ENCODE assay signal across 7 mouse cellular contexts in genomic region chr14:30653943-30654659, GRCm38 (mm10). TPM values are rescaled to one million over a fixed set of nuclear protein-coding genes. Genes with fewer than 3 reads are reported as not detected.
DNase-seq lines count a peak whose midpoint lies in the region; ATAC-seq lines count a peak whose summit lies in the region.

Gene Rft1, plus strand, starts transcription at chr14:30654360.

- H3K9me3 ChIP-seq in intestine, embryonic 15.5 days = no peaks in the 10 kb centered on the region
- H3K9me3 ChIP-seq in midbrain, embryonic 10.5 days (replicated peaks) = no peaks in the 10 kb centered on the region

- peak; percentile 98 for DNase-seq in adrenal gland, adult 2 months
- DNase-seq in embryo, embryonic 11.5 days (ENCODE audit: low read depth, low spot score) = peak; percentile 95
- DNase-seq in gastrocnemius, postnatal 36 days = peak; percentile 97 to 99
- peak; percentile 97 to 98 for DNase-seq in left cerebral cortex, postnatal 25 days (ENCODE audit: low spot score in 2 of 2)
- peak; percentile 99 for DNase-seq in midbrain, embryonic 10.5 days (ENCODE audit: low spot score)
- peak; percentile 100 for DNase-seq in right cerebral cortex, postnatal 4 days

- H3K36me3 ChIP-seq in intestine, embryonic 15.5 days = 0 out of 2 replicates have a peak, but pooled peaks cover 4% of the 10 kb centered on the region
- peaks cover under 1% of the 10 kb centered on the region; the same call in 1 of the 2 replicates for H3K36me3 ChIP-seq in midbrain, embryonic 10.5 days

- 2% methylated on average over 38 of the region's 38 CpGs for WGBS in intestine, embryonic 15.5 days
- 3% methylated on average over 38 of the region's 38 CpGs for WGBS in midbrain, embryonic 10.5 days

- peak within 1 kb of the TSS; percentile 100 for H3K9ac ChIP-seq in intestine, embryonic 15.5 days

- H3K4me1 ChIP-seq in intestine, embryonic 15.5 days (replicated peaks) = no peaks in the 10 kb centered on the region
- peaks cover 5% of the 10 kb centered on the region for H3K4me1 ChIP-seq in midbrain, embryonic 10.5 days

- peak within 1 kb of the TSS; percentile 91 for H3K27ac ChIP-seq in intestine, embryonic 15.5 days
- H3K27ac ChIP-seq in midbrain, embryonic 10.5 days (replicated peaks) = peak within 1 kb of the TSS; percentile 98

- H3K4me3 ChIP-seq in intestine, embryonic 15.5 days (replicated peaks) = peak within 1 kb of the TSS; percentile 94
- H3K4me3 ChIP-seq in midbrain, embryonic 10.5 days = peak within 1 kb of the TSS; percentile 94

- peak; percentile 96 for ATAC-seq in intestine, embryonic 15.5 days

- intact Hi-C loops in gastrocnemius, postnatal 36 days (cut with DNase I) = no loop called here
- intact Hi-C loops in left cerebral cortex, postnatal 25 days (cut with DNase I) = loop anchor here (5.0 kb wide), 1 partner anchor 62 kb away; no protein-coding TSS in a partner anchor

- peak within 1 kb of the TSS; percentile 65 for H3K4me2 ChIP-seq in intestine, embryonic 15.5 days (replicated peaks)

- no peaks in the 10 kb centered on the region for H3K27me3 ChIP-seq in intestine, embryonic 15.5 days (replicated peaks)
- H3K27me3 ChIP-seq in midbrain, embryonic 10.5 days (ENCODE audit: low read depth, poor library complexity, severe bottlenecking) = no peaks in the 10 kb centered on the region

RNA-seq across cellular contexts. Expression of gene Rft1, which starts in this region (rescaled TPM):
- 10 to 100 TPM; 24.7 to 25.4 TPM for total RNA-seq in adrenal gland, adult 2 months (2021)
- polyA plus RNA-seq in adrenal gland, adult 2 months (2012; rRNA removed) = 16.3 and 17.1 TPM in 2 replicates
- 1 to 10 TPM; 3.8 to 4.3 TPM for total RNA-seq in gastrocnemius, postnatal 36 days (2021)
- 12.6 and 15.0 TPM in 2 replicates for polyA plus RNA-seq in intestine, embryonic 15.5 days (2015; fragmentation: Nextera tagmentation; extraction: Ambion mirVana)
- 10 to 100 TPM; 11.4 to 12.4 TPM for total RNA-seq in left cerebral cortex, postnatal 25 days (2021)
- 14.8 and 15.3 TPM in 2 replicates for polyA plus RNA-seq in midbrain, embryonic 10.5 days (2016; fragmentation: Nextera tagmentation; extraction: Ambion mirVana)

Comparison
In these comparisons a context has a peak if more than half of its experiments do, and no peak if none do; other contexts are left out.
1. Peak in every context shown above with its lines: DNase-seq, ATAC-seq, H3K4me3 ChIP-seq and H3K27ac ChIP-seq.